Mouse (Mus musculus) neural tube, embryonic 14.5 days (tissue): Measurements from ENCODE around the gene Mllt6. TPM values are rescaled to one million over a fixed set of nuclear protein-coding genes. Genes with fewer than 3 reads are reported as not detected.

Source experiments
- ATAC-seq: fragments of 200-750 bp; cut with Nextera tagmentation; 2 replicates; pipeline ENCODE4 v1.8.0; 2017; ENCODE audit warnings: low read depth, mild to moderate bottlenecking, moderate TSS enrichment, moderate library complexity
- H3K27ac ChIP-seq: fragments of 300-500 bp; sonication (generic); 2 replicates; pipeline ENCODE4 v1.5.1; 2014; ENCODE audit warnings: low read depth, mild to moderate bottlenecking, control low read depth, low read length, moderate library complexity, mixed read lengths
- H3K27me3 ChIP-seq: fragments of 300-500 bp; sonication (generic); 2 replicates; pipeline ENCODE4 v1.6.1; 2014; ENCODE audit warnings: low read length; ENCODE audit not compliant: control insufficient read depth, insufficient read depth
- H3K36me3 ChIP-seq: fragments of 300-500 bp; sonication (generic); 2 replicates; pipeline ENCODE4 v1.6.1; 2014; ENCODE audit warnings: low read length, mixed read lengths; ENCODE audit not compliant: control insufficient read depth, insufficient read depth
- H3K4me1 ChIP-seq: fragments of 300-500 bp; sonication (generic); 2 replicates; pipeline ENCODE4 v1.6.1; 2014; ENCODE audit warnings: low read length; ENCODE audit not compliant: control insufficient read depth, insufficient read depth
- H3K4me2 ChIP-seq: fragments of 300-500 bp; sonication (generic); 2 replicates; pipeline ENCODE4 v1.6.1; 2014; ENCODE audit warnings: mild to moderate bottlenecking, low read depth, low read length, control low read depth
- H3K4me3 ChIP-seq: fragments of 300-500 bp; sonication (generic); 2 replicates; pipeline ENCODE4 v1.5.1; 2014; ENCODE audit warnings: low read depth, low read length, control low read depth, mixed read lengths
- H3K9ac ChIP-seq: fragments of 300-500 bp; sonication (generic); replicated peaks from 2 replicates; pipeline ENCODE4 v1.6.1; 2014; ENCODE audit warnings: low read depth, mild to moderate bottlenecking, control low read depth, low read length, mixed read lengths
- H3K9me3 ChIP-seq: fragments of 300-500 bp; sonication (generic); 2 replicates; pipeline ENCODE4 v1.6.1; 2016; ENCODE audit warnings: low read length; ENCODE audit not compliant: control insufficient read depth
- WGBS: fragments of 180-500 bp; shearing (Covaris S2); extraction: QIAGEN DNeasy Blood & Tissue Kit; methylation state at CpG from one replicate; pipeline ENCODE4 v1.1.7; 2014; 5-methylcytosine and 5-hydroxymethylcytosine counted together
- polyA plus RNA-seq: library from polyadenylated mRNA; unstranded; fragments of >200 nt; fragmentation: Nextera tagmentation; extraction: Ambion mirVana; gene quantifications from 2 replicates; pipeline ENCODE4 v1.2.1, GENCODE M21; 2014

The Mllt6 gene
- polyA plus RNA-seq, 1 experiment from 2014 or later: 4.7 TPM

DNA sequence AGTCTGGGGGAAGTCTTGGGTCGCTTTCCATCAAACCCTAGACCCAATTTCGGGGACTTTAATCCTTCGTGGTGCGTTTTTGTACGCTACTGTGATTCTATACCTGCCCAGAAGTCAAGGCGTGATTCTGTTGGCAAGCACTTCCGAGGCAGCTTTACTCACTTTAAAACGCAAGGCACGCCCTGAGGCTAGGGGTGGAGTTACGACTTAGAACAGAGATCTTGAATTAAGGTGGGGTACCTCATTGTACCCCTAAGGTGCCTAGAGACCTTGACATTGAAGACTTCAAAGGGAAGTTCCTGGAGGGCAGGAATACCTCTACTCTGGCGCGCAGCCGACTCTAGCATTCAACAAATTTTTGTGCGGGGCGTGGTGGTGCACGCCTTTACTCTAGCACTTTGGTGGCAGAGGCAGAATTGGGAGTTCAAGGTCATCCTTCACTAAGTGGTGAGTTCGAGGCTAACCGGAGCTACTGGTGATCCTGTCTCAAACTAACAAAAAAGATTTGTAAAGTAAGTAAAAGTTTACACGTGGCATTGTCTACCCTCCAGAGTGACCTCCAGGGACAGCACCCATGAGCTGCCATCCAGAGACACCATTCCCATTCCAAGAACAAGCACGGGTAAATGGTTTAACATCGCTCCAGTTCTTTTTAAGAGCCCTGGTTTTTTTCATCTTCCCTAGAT lies 864 bp upstream of the Mllt6 start:
- Histone ChIP-seq H3K27me3 (peaks cover 13% of the 10 kb centered on the region), H3K4me3 (peak overlapping the region; percentile 82; the same call in 1 of the 2 replicates), H3K36me3 (no peaks in the 10 kb centered on the region), H3K27ac (no peak overlapping the region), H3K4me2 (peak overlapping the region; percentile 83), H3K4me1 (peaks cover 25% of the 10 kb centered on the region), H3K9ac (no peak overlapping the region), H3K9me3 (no peaks in the 10 kb centered on the region)
- under 1% methylated on average over 21 of the region's 21 CpGs for WGBS
- ATAC-seq: no peak

DNA sequence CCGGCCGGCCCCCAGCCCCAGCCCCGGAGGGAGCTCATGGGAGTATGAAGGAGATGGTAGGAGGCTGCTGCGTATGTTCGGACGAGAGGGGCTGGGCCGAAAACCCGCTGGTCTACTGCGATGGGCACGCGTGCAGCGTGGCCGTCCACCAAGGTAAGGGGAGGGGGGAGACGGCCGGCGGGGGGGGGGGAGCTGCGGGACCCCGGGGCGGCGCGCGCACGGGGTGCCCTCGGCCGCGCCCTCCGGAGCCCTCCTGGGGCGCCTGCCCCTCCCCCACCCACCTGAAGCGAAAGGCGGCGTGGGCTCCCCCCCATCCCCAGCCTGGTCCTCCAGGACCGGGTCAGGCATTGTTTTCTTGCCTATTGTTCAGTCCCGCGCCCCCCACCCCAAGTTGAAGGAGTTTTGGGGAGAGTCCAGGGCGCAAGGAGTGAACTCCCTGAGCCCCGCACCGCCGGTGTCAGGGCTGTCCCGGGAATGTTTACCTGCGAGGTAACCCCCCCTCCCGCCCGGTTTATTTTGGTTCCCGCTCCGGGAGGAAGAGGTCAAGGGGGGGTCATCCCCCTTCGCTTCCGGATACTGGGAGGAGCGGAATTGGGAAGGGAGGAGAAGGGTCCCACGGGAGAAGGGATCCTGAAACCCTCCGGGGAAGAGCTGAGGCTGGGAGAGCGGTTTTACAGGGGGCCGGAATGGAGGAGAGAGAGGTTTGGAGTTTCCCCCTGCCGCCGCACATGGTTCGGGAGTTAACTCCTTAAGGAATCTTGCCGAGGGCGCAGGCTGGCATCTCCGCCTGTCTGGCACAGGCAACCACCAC lies 519 bp downstream of the Mllt6 start:
- ATAC-seq: 0 out of 2 replicates have a peak, but pooled peaks have one; percentile 20
- peak overlapping the region; percentile 83 for H3K4me2 ChIP-seq

DNA sequence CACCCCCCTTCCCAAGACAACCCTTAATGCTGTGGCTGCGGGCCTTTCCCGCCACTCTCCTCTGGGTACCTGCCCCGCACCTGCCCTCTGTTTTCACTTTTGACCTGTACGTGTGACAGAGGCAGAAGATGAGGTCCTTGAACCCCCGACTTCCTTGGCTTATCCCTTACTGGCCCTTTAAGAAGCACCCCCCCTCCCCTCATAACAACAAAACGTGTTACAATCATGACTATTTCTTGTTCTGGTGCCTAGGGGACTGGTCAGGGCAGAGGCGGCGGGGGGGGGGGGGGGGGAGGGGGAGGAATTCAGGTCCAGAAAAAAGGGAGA lies 1.1 kb downstream of the Mllt6 start:
- Histone ChIP-seq H3K27me3 (peaks cover 13% of the 10 kb centered on the region), H3K9ac (peak overlapping the region; percentile 78), H3K9me3 (no peaks in the 10 kb centered on the region), H3K4me1 (peaks cover 25% of the 10 kb centered on the region), H3K36me3 (0 out of 2 replicates have a peak, but pooled peaks cover 6% of the 10 kb centered on the region), H3K4me2 (peak overlapping the region; percentile 83), H3K4me3 (peak overlapping the region; percentile 82), H3K27ac (no peak overlapping the region)
- ATAC-seq: no peak
- under 1% methylated on average over 6 of the region's 8 CpGs for WGBS

More for the DNA sequence above, 519 bp downstream of the Mllt6 start:
- Histone ChIP-seq H3K4me3 (peak overlapping the region; percentile 82), H3K27ac (peak overlapping the region; percentile 80), H3K4me1 (peaks cover 25% of the 10 kb centered on the region), H3K9me3 (no peaks in the 10 kb centered on the region), H3K27me3 (peaks cover 13% of the 10 kb centered on the region), H3K36me3 (0 out of 2 replicates have a peak, but pooled peaks cover 5% of the 10 kb centered on the region), H3K9ac (peak overlapping the region; percentile 78)
- WGBS: under 1% methylated on average over 35 of the region's 57 CpGs

DNA sequence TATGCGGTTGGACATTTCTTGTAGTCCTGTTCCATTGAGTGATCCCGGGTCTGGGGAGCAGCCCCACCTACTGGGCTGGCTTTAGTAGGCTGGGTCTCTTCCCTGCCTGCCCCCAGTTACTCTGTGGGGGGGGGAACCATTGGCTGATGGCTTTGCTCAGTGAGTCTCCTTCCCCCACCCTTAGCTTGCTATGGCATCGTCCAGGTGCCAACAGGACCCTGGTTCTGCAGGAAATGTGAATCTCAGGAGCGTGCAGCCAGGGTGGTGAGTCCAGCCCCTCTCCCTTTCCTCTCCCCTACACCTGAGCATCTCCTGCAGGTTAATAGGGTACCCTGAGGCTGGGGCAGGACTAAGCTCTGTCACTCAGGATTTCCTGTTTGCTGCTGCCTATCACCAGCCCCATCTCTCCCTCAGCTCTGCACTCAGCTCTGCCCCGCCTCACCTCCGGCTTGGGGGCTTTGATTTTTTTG lies 1.6 kb downstream of the Mllt6 start:
- H3K9ac ChIP-seq: peak overlapping the region; percentile 78; the same call in 1 of the 2 replicates
- peaks cover 20% of the 10 kb centered on the region for H3K4me1 ChIP-seq
- ATAC-seq: no peak
- peaks cover 13% of the 10 kb centered on the region for H3K27me3 ChIP-seq
- WGBS: 40% methylated on average over 6 of the region's 6 CpGs
- H3K9me3 ChIP-seq: no peaks in the 10 kb centered on the region
- no peak overlapping the region for H3K27ac ChIP-seq
- peak overlapping the region; percentile 83 for H3K4me2 ChIP-seq
- H3K4me3 ChIP-seq: peak overlapping the region; percentile 82
- peaks cover 11% of the 10 kb centered on the region; the same call in 1 of the 2 replicates for H3K36me3 ChIP-seq

DNA sequence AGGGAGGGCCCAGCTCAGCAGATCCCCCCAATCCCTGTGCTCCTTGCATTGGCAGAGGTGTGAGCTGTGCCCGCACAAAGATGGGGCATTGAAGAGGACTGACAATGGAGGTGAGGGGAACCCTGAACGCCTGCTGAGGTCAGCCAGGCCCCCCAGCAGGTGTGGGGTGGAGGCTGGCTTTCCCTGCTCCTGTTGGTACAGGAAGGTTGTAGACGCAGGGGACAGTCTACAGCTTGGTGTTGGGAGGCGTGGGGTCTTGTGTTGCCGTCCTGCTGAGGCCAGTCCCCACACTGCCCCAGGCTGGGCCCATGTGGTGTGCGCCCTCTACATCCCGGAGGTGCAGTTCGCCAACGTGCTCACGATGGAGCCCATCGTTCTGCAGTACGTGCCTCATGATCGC lies 2.2 kb downstream of the Mllt6 start:
- Histone ChIP-seq H3K4me2 (no peak overlapping the region), H3K36me3 (peaks cover 17% of the 10 kb centered on the region), H3K27me3 (peaks cover 13% of the 10 kb centered on the region), H3K27ac (no peak overlapping the region), H3K4me1 (peaks cover 20% of the 10 kb centered on the region), H3K9me3 (no peaks in the 10 kb centered on the region), H3K4me3 (no peak overlapping the region), H3K9ac (no peak overlapping the region)
- 86% methylated on average over 13 of the region's 13 CpGs for WGBS
- no peak for ATAC-seq

DNA sequence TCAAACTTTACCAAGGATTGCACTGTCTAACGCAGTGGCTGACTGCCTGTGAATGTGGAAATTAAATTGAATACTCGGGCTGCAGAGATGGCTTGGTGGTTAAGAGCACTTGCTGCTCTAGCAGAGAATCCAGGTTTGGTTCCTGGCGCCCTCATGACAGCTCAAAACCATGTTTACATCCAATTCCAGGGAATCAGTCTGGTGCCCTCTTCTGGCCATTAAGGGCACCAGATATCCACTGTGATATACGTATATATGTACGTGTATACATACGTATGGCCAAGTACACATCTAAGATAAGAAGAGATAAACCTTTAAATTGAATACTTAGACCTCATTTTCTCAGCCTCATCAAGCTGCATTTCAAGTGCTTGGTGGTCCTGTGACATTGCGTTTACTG lies 3.0 kb downstream of the Mllt6 start:
- Histone ChIP-seq H3K9me3 (no peaks in the 10 kb centered on the region), H3K36me3 (peaks cover 21% of the 10 kb centered on the region), H3K4me3 (no peak overlapping the region), H3K27me3 (peaks cover 10% of the 10 kb centered on the region), H3K9ac (no peak overlapping the region), H3K4me1 (peaks cover 15% of the 10 kb centered on the region; the same call in 1 of the 2 replicates), H3K4me2 (no peak overlapping the region), H3K27ac (no peak overlapping the region)
- WGBS: 96% methylated on average over 7 of the region's 7 CpGs
- ATAC-seq: no peak

DNA sequence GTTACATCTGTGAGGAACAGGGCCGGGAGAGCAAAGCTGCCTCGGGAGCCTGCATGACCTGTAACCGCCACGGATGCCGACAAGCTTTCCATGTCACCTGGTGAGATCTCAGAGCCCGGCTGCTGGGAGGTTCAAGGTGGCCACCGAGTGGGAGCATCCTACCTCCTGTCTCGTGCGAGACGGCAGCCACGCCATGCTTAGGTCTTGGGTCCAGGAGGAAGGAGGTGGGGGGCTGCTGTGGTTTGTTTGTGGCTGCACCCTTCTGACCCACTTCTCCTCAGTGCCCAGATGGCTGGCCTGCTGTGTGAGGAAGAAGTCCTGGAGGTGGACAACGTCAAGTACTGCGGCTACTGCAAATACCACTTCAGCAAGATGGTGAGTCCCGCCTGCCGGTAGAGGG lies 3.6 kb downstream of the Mllt6 start:
- Histone ChIP-seq H3K36me3 (peaks cover 24% of the 10 kb centered on the region), H3K27ac (no peak overlapping the region), H3K4me1 (peaks cover 13% of the 10 kb centered on the region; the same call in 1 of the 2 replicates), H3K4me3 (no peak overlapping the region), H3K27me3 (peaks cover 6% of the 10 kb centered on the region), H3K9ac (no peak overlapping the region), H3K9me3 (no peaks in the 10 kb centered on the region), H3K4me2 (no peak overlapping the region)
- WGBS: 93% methylated on average over 15 of the region's 15 CpGs
- ATAC-seq: no peak

DNA sequence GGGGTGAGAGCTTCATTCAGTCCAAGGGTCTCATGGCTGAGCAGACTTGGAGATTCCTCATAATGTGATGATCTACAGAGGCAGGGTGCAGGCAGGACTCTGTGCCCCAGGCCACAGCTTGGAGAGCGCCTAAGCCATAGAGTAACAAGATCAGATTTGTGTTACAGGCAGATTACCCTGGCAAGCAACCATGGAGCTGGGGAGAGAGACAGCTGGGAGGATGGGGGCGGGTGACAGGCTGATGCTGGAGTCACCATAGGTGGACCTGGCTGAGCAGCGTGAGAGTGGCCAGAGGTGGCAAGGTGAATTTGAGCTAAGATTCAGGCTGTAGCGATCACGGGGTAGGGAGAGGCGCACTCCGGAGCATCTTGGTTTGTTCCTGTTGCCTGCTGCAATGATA lies 4.9 kb downstream of the Mllt6 start:
- Histone ChIP-seq H3K27ac (no peak overlapping the region), H3K4me3 (no peak overlapping the region), H3K4me2 (no peak overlapping the region), H3K36me3 (peaks cover 37% of the 10 kb centered on the region), H3K9ac (no peak overlapping the region), H3K4me1 (peaks cover 6% of the 10 kb centered on the region; the same call in 1 of the 2 replicates), H3K9me3 (no peaks in the 10 kb centered on the region), H3K27me3 (no peaks in the 10 kb centered on the region)
- no peak for ATAC-seq
- 95% methylated on average over 7 of the region's 7 CpGs for WGBS

DNA sequence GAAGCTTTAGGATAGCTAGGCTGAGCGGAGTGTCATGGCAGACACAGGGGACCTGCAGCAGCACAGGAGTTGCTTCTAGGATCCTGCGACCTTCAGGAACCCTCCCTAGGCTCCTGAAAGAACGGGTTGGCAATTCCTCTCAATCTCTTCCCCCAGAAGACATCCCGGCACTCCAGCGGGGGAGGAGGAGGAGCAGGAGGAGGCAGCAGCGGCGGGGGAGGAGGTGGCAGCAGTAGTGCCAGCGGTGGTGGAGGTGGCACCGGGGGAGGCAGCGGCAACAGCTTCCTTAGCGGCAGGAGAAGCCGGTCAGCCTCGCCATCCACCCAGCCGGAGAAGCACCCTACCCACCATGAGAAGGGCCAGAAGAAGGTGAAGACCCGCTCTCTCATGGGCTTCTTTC lies 6.1 kb downstream of the Mllt6 start:
- Histone ChIP-seq H3K27ac (no peak overlapping the region), H3K9ac (no peak overlapping the region), H3K4me2 (no peak overlapping the region), H3K9me3 (no peaks in the 10 kb centered on the region), H3K36me3 (peaks cover 48% of the 10 kb centered on the region), H3K4me1 (peaks cover 6% of the 10 kb centered on the region; the same call in 1 of the 2 replicates), H3K4me3 (no peak overlapping the region), H3K27me3 (no peaks in the 10 kb centered on the region)
- WGBS: 67% methylated on average over 14 of the region's 15 CpGs
- ATAC-seq: no peak
